Mouse (Mus musculus): ENCODE results near the gene Fam83c.
"Not testable (repeated sequence)": the region's sequence is repeated elsewhere in the genome, so short reads cannot be mapped to it uniquely, and the experiment has no call there.

The Fam83c gene

DNA sequence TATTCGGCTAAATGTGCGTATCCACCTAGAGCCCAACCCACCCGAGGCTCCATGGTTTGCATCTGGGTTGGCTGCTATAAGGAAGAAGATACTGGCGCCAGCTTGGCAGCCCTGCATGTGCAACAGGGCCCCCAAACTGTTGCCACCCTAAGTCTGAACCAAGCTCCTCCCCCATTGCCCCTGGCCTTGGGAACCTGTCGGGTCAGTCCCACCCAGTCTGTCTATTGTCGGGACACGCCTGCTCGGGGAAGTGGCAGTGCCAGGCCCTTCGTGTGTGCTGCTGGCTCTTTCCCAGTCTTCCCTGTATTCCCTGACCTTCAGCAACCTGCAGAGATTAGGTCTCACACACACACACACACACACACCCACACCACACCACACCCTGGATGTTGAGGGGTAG is at the start of gene Fam83c:
TSS of gene Fam83c (minus strand) at position 123 of the 400 bp plus-strand sequence.
- DNase-seq (ENCODE audit: low read depth, low spot score) = no peak

GRCm38 (mm10) chr2:155882087-155882486 is 47.4 kb upstream of the Fam83c start:
- no peak for DNase-seq (ENCODE audit: low read depth, low spot score)

DNA sequence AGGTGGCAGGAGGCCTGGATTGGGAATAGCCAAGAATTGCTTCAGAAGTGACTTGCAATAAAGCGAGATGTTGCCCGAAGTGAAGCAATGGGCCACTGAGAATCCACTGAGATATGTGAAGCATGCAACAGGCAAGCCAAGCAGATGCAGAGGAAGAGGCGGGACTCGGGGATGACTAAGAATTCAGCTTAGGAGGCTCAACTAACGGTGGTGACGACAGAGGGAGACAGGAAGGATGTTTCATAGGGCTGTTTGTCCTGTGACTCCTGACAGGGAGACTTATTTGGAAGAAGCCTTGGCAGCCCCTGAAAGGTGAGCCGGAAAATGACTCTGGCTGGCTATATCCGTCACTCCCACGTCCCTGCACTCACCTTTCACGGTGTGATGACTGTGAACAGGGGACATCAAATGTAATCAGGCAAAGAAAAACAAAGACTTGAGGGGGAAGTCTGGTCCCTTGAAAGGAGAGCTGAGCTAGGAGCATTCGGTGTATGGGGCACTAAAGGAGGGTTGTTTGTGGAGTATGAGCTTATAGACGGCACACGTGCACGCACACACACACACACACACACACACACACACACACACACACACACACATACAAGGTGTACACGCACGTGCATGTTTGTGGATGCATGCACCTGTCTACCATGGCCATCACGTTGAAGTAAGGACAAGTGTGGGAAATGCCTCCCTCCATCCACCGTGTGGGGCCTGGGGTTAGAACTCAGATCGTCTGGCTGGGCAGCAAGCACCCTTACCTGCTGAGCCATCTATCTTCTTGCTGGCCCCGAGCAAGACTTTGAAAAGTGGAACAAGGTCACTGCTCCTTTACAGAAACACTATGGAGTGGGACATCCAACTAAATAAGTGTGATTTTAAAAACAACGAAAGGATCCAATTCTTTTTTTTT is 44.6 kb upstream of the Fam83c start:
- DNase-seq (ENCODE audit: low read depth, low spot score) = no peak

GRCm38 (mm10) chr2:155873636-155874035 is 39.0 kb upstream of the Fam83c start:
- no peak for DNase-seq (ENCODE audit: low read depth, low spot score)

- no peak for DNase-seq (ENCODE audit: low read depth, low spot score)
Measured at GRCm38 (mm10) chr2:155872930-155873507, 38.4 kb upstream of the Fam83c start.

DNA sequence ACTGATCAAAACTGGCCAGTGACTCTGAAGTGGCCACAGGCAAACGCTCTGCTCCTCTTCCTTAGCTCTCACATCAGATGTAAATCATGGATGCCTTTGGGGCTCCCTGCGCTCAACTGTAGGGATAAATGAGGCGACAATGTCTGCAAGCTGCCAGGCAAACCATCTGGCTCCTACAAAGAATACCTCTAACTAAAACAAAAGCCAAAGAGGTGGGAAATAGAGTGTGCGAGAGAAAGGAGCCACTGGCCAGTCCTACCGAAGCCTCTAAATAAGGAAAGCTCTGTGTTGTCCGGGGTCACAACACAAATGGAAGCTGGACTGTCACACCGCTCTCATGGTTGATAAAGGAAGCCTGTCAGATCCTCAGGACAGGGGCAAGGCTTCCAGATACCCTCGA is 37.8 kb upstream of the Fam83c start:
- no peak for DNase-seq (ENCODE audit: low read depth, low spot score)

- no peak for DNase-seq (ENCODE audit: low read depth, low spot score)
Measured at GRCm38 (mm10) chr2:155869772-155870171, 35.1 kb upstream of the Fam83c start.

DNA sequence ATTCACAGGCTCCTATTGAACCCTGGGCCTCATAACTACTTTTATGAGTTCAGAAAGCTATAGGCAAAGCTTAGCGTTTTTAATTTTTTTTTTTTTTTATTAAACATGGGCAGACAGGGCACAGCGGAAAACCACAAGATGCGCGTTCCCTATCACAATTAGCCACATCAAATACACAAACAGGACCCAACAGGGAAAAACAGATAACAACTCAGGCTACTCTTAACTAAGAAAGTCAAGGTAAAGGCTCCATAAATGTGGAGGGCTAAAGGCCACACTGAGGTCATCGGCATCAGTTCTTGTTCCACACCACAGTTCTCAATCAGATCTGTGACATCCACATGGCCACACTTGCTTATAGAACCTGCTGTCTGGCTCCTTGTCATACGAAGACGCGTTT is 33.7 kb upstream of the Fam83c start:
- DNase-seq (ENCODE audit: low read depth, low spot score) = no peak

- peak; percentile 80 for DNase-seq (ENCODE audit: low read depth, low spot score)
Measured at GRCm38 (mm10) chr2:155863301-155863867, 28.7 kb upstream of the Fam83c start.

DNA sequence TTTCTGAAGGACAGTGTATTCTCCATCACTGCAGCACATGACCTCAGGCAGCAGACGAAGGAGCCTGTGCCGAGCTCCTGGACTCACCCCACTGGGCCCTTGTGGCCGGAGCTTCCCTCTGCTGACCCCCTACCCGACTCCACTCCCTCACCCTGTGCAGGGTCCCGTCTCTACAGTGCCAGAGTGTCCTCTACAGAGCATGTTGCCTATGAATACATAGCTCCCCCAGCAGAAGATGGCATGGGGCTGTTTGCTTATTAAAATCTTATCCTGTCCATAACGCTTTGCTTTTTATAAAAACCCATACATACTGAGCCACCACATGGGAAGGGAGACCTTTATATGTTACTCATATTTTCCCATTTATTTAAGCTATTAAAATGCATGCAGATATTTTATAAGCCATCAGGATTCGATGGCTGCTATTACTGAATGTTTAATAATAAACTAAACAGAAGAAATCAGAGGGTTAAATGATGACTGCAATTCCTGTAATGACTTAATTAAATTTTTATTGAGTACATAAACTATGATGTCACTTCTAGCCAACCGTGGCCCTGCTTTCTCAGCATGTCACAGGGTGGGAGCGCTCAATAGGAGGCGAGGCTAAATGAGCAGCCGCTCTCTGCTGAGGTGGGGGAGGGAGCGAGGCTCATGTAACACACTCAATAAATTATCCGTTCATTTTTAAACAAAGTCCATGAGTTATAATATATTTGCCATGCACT is 28.1 kb upstream of the Fam83c start:
- peak; percentile 81 for DNase-seq (ENCODE audit: low read depth, low spot score)

- DNase-seq (ENCODE audit: low read depth, low spot score) = no peak
Measured at GRCm38 (mm10) chr2:155861581-155861980, 26.9 kb upstream of the Fam83c start.

- DNase-seq (ENCODE audit: low read depth, low spot score) = no peak
Measured at GRCm38 (mm10) chr2:155860102-155860501, 25.4 kb upstream of the Fam83c start.

GRCm38 (mm10) chr2:155852536-155852935 is 17.9 kb upstream of the Fam83c start:
- no peak for DNase-seq (ENCODE audit: low read depth, low spot score)

DNA sequence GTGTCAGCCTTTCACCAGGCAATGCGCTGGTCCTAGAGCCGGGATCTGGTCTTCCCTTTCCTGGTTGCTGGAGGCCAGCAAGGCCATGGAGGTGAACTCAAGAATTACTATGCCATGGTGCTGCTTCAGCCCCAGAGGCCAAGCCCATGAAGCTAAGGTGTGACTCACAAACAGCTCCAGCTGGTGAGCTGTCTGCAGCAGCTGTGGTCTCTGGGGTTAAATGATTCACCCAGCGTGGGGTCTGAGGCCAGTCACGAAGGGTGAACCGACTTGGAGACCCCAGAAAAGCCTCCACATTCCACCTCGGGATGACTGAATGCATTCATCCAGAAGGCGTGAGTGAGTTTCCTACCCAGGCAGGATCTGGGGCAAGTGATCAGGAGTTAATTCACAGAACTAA is 15.5 kb upstream of the Fam83c start:
- DNase-seq (ENCODE audit: low read depth, low spot score) = no peak

DNA sequence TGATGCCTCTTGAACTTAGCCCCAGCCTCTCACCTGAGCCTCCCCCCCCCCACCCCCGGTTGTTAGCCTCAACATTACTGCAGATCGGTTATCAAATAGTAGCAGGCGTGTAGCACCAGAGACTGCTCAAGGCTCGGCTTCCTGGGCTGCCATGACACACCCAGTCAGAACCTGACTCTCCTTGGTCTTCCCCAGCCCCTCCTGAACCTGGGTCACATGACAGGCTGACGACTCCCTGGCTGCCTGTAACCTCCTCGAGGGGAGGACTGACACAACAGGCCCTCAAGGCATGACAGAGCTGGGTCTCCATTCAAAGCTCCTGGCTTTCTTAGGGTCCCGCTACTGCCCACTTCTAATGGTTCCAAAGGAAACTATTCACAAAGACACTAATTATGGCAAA is 14.8 kb upstream of the Fam83c start:
- no peak for DNase-seq (ENCODE audit: low read depth, low spot score)

- peak; percentile 86 for DNase-seq (ENCODE audit: low read depth, low spot score)
Measured at GRCm38 (mm10) chr2:155848291-155848690, 13.6 kb upstream of the Fam83c start.

- DNase-seq (ENCODE audit: low read depth, low spot score) = no peak
Measured at GRCm38 (mm10) chr2:155846930-155847329, 12.3 kb upstream of the Fam83c start.

- no peak for DNase-seq (ENCODE audit: low read depth, low spot score)
Measured at GRCm38 (mm10) chr2:155838961-155839360, 4.3 kb upstream of the Fam83c start.

GRCm38 (mm10) chr2:155837961-155838360 is 3.3 kb upstream of the Fam83c start:
- DNase-seq (ENCODE audit: low read depth, low spot score) = no peak

- not testable (repeated sequence) for DNase-seq (ENCODE audit: low read depth, low spot score)
Measured at GRCm38 (mm10) chr2:155832087-155832486, 2.6 kb downstream of the Fam83c start.

- no peak for DNase-seq (ENCODE audit: low read depth, low spot score)
Measured at GRCm38 (mm10) chr2:155831302-155831701, 3.4 kb downstream of the Fam83c start.

DNA sequence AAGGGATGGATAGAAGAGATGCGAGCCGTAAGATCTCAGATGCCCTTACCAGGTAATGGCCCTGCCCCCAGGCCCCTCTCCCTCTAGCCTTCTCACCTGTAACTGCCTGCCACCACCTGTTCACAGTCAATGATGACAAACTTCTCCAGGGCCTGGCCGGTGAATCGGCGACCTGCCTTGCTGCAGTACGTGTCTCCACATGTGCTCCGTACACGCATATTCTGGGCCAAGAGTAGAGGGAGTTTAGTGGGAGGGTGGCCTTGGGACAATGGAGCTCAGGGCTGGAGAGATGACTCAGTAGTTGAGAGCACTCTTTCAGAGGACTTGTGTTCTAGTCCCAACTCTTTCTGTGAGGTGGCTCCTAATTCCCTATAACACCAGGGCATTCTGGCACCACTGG is 3.8 kb downstream of the Fam83c start:
- DNase-seq (ENCODE audit: low read depth, low spot score) = no peak
